Mouse (Mus musculus) kidney, adult 2 months (tissue): ENCODE data around the gene Hinfp. TPM values are rescaled to one million over a fixed set of nuclear protein-coding genes. Genes with fewer than 3 reads are reported as not detected.
"Not testable (repeated sequence)": the region's sequence is repeated elsewhere in the genome, so short reads cannot be mapped to it uniquely, and the experiment has no call there.

Experiments
- DNase-seq: peaks from one replicate; pipeline ENCODE4 v3.0.0; 2021
- H3K27ac ChIP-seq: fragments of 200-500 bp; 2 replicates; pipeline ENCODE4 v1.5.1; 2012; ENCODE audit warnings: low read depth, low read length, control low read depth, inconsistent platforms; ENCODE audit not compliant: insufficient read depth
- H3K27me3 ChIP-seq: fragments of 200-500 bp; replicated peaks from 2 replicates; pipeline ENCODE4 v1.6.1; 2012; ENCODE audit warnings: mild to moderate bottlenecking, moderate library complexity, low read length, inconsistent platforms; ENCODE audit not compliant: control insufficient read depth, insufficient read depth
- H3K36me3 ChIP-seq: fragments of 200-500 bp; 2 replicates; pipeline ENCODE4 v1.6.1; 2012; ENCODE audit warnings: mild to moderate bottlenecking, moderate library complexity, low read length, inconsistent platforms; ENCODE audit not compliant: control insufficient read depth, insufficient read depth
- H3K4me1 ChIP-seq: fragments of 200-500 bp; 2 replicates; pipeline ENCODE4 v1.6.1; 2011; ENCODE audit warnings: low read length; ENCODE audit not compliant: control insufficient read depth, insufficient read depth
- H3K4me3 ChIP-seq: fragments of 200-500 bp; 2 replicates; pipeline ENCODE4 v1.5.1; 2011; ENCODE audit warnings: mild to moderate bottlenecking, low read depth, low read length, control low read depth; ENCODE audit not compliant: insufficient read depth
- CTCF ChIP-seq: fragments of 200-500 bp; conservative IDR thresholded peaks from 2 replicates; pipeline ENCODE4 v1.5.1; 2011; ENCODE audit warnings: low read depth, mild to moderate bottlenecking, control low read depth, low read length, moderate library complexity, mixed read lengths; ENCODE audit not compliant: insufficient read depth, insufficient read length
- POLR2A ChIP-seq: fragments of 200-500 bp; IDR thresholded peaks from one replicate; pipeline ENCODE4 v1.6.1; 2011; ENCODE audit warnings: low read depth, low read length, control low read depth
- WGBS: fragments of 180-500 bp; shearing (Covaris S2); methylation state at CpG from one replicate; pipeline ENCODE4 v1.1.7; 2018; 5-methylcytosine and 5-hydroxymethylcytosine counted together
- polyA plus RNA-seq: library from polyadenylated mRNA; depleted of rRNA; stranded (reverse); fragments of >200 nt; gene quantifications from 2 replicates; pipeline ENCODE4 v1.2.3, GENCODE M21; 2012

Hinfp gene
- polyA plus RNA-seq, 1 experiment: 14.4 TPM

DNA sequence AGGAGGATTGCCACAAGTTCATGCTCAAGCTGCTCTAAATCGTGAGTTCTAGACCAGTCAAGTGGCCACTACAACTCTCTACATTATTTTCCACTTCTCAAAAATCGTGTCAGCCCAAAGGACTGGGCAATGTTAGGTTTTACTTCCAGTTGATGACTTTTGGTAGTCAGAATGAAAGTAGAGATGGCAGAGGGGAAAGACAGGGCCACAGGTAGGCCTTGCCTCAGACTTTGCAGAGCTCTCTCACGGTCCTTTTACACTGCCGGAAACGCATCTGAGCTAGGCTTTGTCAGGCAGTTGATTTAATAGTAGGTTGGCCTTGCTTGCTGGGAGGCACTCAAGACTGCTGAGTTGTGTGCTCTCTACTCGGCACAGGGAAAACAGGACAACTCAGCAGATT lies 18.7 kb upstream of the Hinfp start:
- WGBS: 59% methylated on average over 6 of the region's 6 CpGs
- no peaks in the 10 kb centered on the region for H3K27me3 ChIP-seq
- H3K4me1 ChIP-seq: peaks cover 13% of the 10 kb centered on the region; the same call in 1 of the 2 replicates
- DNase-seq: peak; percentile 40
- TF ChIP-seq POLR2A (no peak), CTCF (no peak)
- no peaks in the 10 kb centered on the region for H3K36me3 ChIP-seq
- no peak overlapping the region for H3K27ac ChIP-seq
- no peak overlapping the region for H3K4me3 ChIP-seq

GRCm38 (mm10) chr9:44323656-44324055 lies 18.2 kb upstream of the Hinfp start:
- H3K4me3 ChIP-seq, H3K36me3 ChIP-seq, H3K27me3 ChIP-seq, DNase-seq, H3K27ac ChIP-seq: not testable (repeated sequence)
- 55% methylated on average over 4 of the region's 4 CpGs for WGBS
- H3K4me1 ChIP-seq: peaks cover 13% of the 10 kb centered on the region; the same call in 1 of the 2 replicates

DNA sequence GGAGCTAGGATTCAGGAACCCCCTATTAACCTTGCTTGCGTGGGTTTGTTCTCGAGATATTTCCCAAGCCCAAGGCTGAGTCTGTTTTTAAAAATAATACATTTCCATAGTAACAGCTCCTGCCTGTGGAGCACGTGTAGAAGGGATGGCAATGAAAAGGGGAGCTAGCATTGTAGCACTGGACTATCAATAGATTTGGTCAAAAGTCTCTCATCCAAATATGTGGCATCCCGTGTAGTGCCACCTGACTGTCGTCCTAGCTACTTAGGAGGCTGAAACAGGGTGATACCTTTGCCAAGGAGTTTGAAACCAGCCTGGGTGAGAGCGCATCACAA lies 15.3 kb upstream of the Hinfp start:
- no peaks in the 10 kb centered on the region for H3K27me3 ChIP-seq
- H3K36me3 ChIP-seq: peaks cover 4% of the 10 kb centered on the region
- DNase-seq: no peak
- peak overlapping the region; percentile 33 for H3K4me3 ChIP-seq
- peaks cover 11% of the 10 kb centered on the region for H3K4me1 ChIP-seq
- TF ChIP-seq CTCF (no peak), POLR2A (no peak)
- H3K27ac ChIP-seq: peak overlapping the region; percentile 54; the same call in 1 of the 2 replicates
- 21% methylated on average over 6 of the region's 6 CpGs for WGBS

DNA sequence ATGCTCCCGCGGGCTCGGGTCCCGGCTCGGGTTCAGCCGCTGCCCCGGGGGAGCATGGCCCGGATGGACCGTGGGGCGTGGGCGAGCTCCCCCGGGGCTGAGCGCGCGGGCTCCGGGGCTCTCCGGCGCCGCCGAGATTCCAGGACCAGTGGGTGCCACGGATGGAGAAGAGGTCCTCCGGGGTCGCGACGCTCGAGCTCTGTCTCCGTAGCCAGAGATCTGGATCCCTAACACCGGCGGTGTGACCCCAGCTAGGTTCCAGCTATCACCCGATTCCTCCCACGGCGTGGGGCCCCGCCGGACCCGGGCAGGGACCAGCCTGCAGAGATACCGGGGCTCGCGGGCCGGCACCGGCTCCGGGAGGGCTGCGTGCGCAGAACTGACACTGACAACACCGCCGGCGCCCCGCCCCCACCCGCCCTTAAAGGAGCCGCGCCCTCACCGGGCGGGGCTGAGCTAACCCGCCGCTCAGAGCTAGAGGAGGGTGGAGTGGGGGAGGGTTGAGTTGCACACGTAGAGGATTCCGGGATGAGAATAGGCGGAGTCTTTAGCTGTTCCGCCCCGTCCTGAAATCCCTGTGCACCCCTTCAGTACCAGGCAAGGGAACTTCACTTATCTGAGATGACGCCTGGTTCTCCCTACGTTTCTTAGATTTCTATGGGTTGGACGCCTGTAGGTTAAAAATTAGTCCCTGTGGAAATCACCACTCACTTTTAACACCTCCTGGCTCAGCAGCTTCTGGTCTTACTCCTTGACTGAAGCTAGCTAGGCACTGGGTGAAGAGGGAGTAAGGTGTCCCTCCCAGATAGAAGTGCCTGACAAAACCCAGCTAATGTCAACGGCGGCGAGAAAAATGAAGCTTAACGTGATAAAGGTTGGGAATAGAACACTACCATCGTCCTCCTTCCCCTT lies 14.7 kb upstream of the Hinfp start, which contains the start of gene C2cd2l:
C2cd2l (minus strand) TSS at position 399 of the 912 bp plus-strand sequence.
- under 1% methylated on average over 67 of the region's 67 CpGs for WGBS

GRCm38 (mm10) chr9:44319105-44319886 lies 13.8 kb upstream of the Hinfp start:
- Histone ChIP-seq H3K36me3 (peaks cover 10% of the 10 kb centered on the region), H3K4me3 (peak overlapping the region; percentile 98), H3K27ac (peak overlapping the region; percentile 93), H3K4me1 (peaks cover 9% of the 10 kb centered on the region), H3K27me3 (no peaks in the 10 kb centered on the region)
- TF ChIP-seq POLR2A (no peak), CTCF (no peak)
- peak; percentile 45 for DNase-seq
- WGBS: 2% methylated on average over 37 of the region's 37 CpGs

More for the DNA sequence above, 14.7 kb upstream of the Hinfp start, which contains the start of gene C2cd2l:
- Histone ChIP-seq H3K27me3 (no peaks in the 10 kb centered on the region), H3K36me3 (peaks cover 6% of the 10 kb centered on the region), H3K27ac (peak within 1 kb of the TSS; percentile 93), H3K4me1 (peaks cover 9% of the 10 kb centered on the region), H3K4me3 (peak within 1 kb of the TSS; percentile 98)
- DNase-seq: peak; percentile 96
- no peak for TF ChIP-seq POLR2A
- TF ChIP-seq CTCF: no peak

DNA sequence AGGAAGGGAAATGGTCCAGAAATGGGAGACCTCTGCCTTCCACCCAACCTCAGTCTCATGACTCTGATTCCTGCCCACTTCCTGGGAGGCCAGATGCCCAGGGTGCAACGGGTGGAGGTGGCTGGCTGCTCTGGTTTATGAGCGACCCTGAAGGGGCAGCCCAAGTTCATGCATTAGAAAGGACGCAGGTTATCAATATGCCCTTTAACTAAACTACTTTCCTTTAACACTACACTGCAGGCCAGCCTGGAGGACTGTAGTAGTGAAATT lies 13.3 kb upstream of the Hinfp start:
- H3K27me3 ChIP-seq: no peaks in the 10 kb centered on the region
- no peak for TF ChIP-seq CTCF
- TF ChIP-seq POLR2A: no peak
- H3K36me3 ChIP-seq: peaks cover 10% of the 10 kb centered on the region
- peak; percentile 81 for DNase-seq
- peaks cover 9% of the 10 kb centered on the region for H3K4me1 ChIP-seq
- peak overlapping the region; percentile 98 for H3K4me3 ChIP-seq
- peak overlapping the region; percentile 93 for H3K27ac ChIP-seq
- 9% methylated on average over 3 of the region's 3 CpGs for WGBS
